Mouse (Mus musculus) layer of hippocampus, adult 2 months (tissue): ENCODE results near the gene Setd6. TPM values are rescaled to one million over a fixed set of nuclear protein-coding genes. Genes with fewer than 3 reads are reported as not detected.

ENCODE experiments used
- DNase-seq, 2 experiments: peaks; one replicate each; pipeline ENCODE4 v3.0.0; 2022; ENCODE audit warnings: low spot score in 2 of 2
- H3K27ac ChIP-seq: fragments of 200-600 bp; 2 replicates; pipeline ENCODE4 v1.8.1; 2022
- H3K4me3 ChIP-seq: fragments of 200-600 bp; 2 replicates; pipeline ENCODE4 v1.8.1; 2022; ENCODE audit warnings: mild to moderate bottlenecking
- CTCF ChIP-seq: fragments of 200-600 bp; conservative IDR thresholded peaks from 2 replicates; pipeline ENCODE4 v1.8.1; 2022; ENCODE audit warnings: antibody characterized with exemption, mild to moderate bottlenecking, moderate library complexity
- long read RNA-seq, 2 experiments: library from polyadenylated mRNA; stranded (forward); transcript quantifications; one replicate each; pipeline ENCODE4 v2.0.0; 2021; ENCODE audit warnings: borderline mapping rate in 2 of 2
- total RNA-seq, 2 experiments: library from RNA; stranded (reverse); gene quantifications; 2 replicates each; pipeline ENCODE4 v1.2.3; 2021

Setd6 gene
- 10 to 100 TPM; 16.4 to 21.9 TPM for total RNA-seq
- long read RNA-seq, experiment 1, transcript Setd6-201 (7 exons, 1,707 nt): major isoform, 6 of 21 reads
- long read RNA-seq, experiment 1, partial matches to known transcripts: 3 of 21 reads
- long read RNA-seq, experiment 1, other reads (novel, unspliced or antisense): 12 of 21 reads
- long read RNA-seq, experiment 2, transcript Setd6-201 (7 exons, 1,707 nt): major isoform, 6 of 12 reads
- long read RNA-seq, experiment 2, partial matches to known transcripts: 1 of 12 reads
- long read RNA-seq, experiment 2, other reads (novel, unspliced or antisense): 5 of 12 reads

- DNase-seq: peak; percentile 82 to 84
- Histone ChIP-seq H3K27ac (peak within 1 kb of the TSS; percentile 86), H3K4me3 (peak within 1 kb of the TSS; percentile 85)
- no peak for TF ChIP-seq CTCF
Measured at GRCm38 (mm10) chr8:95715676-95716531, at the start of gene Setd6. Gene Setd6, plus strand, starts transcription at chr8:95715881.

DNA sequence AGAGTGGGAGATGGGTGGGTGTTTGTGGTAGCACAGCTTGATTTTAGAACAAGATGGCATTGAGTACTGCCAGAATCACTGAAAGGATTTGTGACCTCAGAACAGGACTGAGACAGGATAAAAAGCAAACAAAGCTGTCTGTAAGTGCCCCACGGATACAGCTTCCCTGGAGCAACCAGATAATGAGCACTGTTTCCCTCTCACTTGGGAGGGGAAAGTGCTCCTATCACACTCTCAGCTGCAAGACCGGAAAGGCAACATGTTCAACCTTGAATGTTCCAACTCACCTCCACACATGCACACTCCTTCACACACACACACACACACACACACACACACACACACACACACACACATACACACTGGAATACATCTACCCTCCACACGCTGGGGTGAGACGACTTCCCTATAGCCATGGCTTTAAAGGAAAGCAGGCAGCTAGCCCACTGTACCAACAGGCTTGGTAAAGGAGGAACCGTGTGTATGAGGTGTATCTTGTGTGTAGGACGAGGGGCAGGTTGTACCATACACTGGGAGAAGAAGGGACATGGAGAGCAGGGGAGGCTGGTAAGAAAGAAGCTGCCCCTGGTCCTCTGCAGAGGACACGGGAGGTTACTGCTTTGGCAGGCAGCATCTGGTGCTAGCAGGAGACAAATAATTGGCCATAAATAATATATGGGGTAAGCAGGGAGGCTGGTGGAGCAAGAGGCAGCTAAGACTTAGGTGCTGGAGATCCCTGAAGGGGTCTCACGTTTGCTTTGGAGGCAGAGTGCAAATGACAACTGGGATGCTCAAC, 47.3 kb upstream of the Setd6 start:
- no peak for TF ChIP-seq CTCF

GRCm38 (mm10) chr8:95669967-95670366, 45.7 kb upstream of the Setd6 start:
- no peak for TF ChIP-seq CTCF
- DNase-seq: no peak
- no peak overlapping the region for H3K27ac ChIP-seq

More for the DNA sequence above, 47.3 kb upstream of the Setd6 start:
- Histone ChIP-seq H3K4me3 (no peak overlapping the region), H3K27ac (no peak overlapping the region)
- DNase-seq: no peak

GRCm38 (mm10) chr8:95671861-95672260, 43.8 kb upstream of the Setd6 start:
- peak overlapping the region; percentile 16; the same call in 1 of the 2 replicates for H3K27ac ChIP-seq
- DNase-seq: peak; percentile 49 to 52
- TF ChIP-seq CTCF: no peak

More at GRCm38 (mm10) chr8:95669967-95670366, 45.7 kb upstream of the Setd6 start:
- H3K4me3 ChIP-seq: no peak overlapping the region

GRCm38 (mm10) chr8:95672811-95673210, 42.9 kb upstream of the Setd6 start:
- Histone ChIP-seq H3K27ac (peak overlapping the region; percentile 14; the same call in 1 of the 2 replicates), H3K4me3 (no peak overlapping the region)
- no peak for DNase-seq
- no peak for TF ChIP-seq CTCF

More at GRCm38 (mm10) chr8:95671861-95672260, 43.8 kb upstream of the Setd6 start:
- H3K4me3 ChIP-seq: no peak overlapping the region

GRCm38 (mm10) chr8:95676631-95677030, 39.0 kb upstream of the Setd6 start, which contains the start of gene Ndrg4:
Gene Ndrg4, plus strand, starts transcription at chr8:95676980.
- DNase-seq: no peak
- TF ChIP-seq CTCF: no peak
- peak within 1 kb of the TSS; percentile 81 for H3K4me3 ChIP-seq
- H3K27ac ChIP-seq: peak within 1 kb of the TSS; percentile 95

- Histone ChIP-seq H3K27ac (peak overlapping the region; percentile 95), H3K4me3 (peak overlapping the region; percentile 81)
- no peak for TF ChIP-seq CTCF
- DNase-seq: no peak
Measured at GRCm38 (mm10) chr8:95677591-95678023, 38.1 kb upstream of the Setd6 start.

DNA sequence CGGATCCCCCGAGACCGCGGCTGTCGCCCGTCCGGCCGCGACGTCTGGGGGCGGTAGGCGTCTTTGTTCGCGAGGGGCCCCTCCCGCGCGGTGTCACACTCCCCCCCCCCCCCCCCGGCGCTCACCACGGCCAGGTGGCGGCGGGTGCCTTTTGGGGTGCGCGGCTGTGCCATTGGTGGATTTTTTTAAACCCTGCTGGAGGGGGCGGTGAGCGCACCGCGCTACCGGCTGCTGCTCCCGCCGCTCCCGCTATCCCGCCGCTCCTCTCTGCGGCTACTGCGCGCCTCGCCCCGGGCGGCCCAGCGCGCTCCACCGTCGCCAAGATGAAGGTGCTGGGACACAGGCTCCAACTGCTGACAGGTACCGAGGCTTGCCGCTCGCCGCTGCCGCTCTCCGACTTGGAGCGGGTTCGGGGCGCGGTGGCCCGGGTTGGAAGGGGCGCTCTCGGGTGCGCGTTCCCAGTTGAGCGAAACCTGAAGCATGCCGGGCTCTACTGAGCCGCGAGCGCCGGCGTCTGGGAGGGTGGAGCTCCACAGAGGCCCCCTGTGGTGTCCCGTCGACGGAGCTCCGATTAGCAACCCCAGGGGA, 37.6 kb upstream of the Setd6 start:
- TF ChIP-seq CTCF: no peak; the same call in 1 of the 2 replicates
- DNase-seq: peak; percentile 47 to 65
- Histone ChIP-seq H3K4me3 (peak overlapping the region; percentile 81), H3K27ac (peak overlapping the region; percentile 95)

- TF ChIP-seq CTCF: 0 out of 2 replicates have a peak, but pooled peaks have one; percentile 11
- H3K27ac ChIP-seq: peak overlapping the region; percentile 79
- peak; percentile 61 to 73 for DNase-seq
- no peak overlapping the region; the same call in 1 of the 2 replicates for H3K4me3 ChIP-seq
Measured at GRCm38 (mm10) chr8:95688073-95688672, 27.5 kb upstream of the Setd6 start.

GRCm38 (mm10) chr8:95690929-95691541, 24.6 kb upstream of the Setd6 start:
- peak; percentile 47 for TF ChIP-seq CTCF
- Histone ChIP-seq H3K4me3 (no peak overlapping the region), H3K27ac (peak overlapping the region; percentile 29)
- no peak for DNase-seq

DNA sequence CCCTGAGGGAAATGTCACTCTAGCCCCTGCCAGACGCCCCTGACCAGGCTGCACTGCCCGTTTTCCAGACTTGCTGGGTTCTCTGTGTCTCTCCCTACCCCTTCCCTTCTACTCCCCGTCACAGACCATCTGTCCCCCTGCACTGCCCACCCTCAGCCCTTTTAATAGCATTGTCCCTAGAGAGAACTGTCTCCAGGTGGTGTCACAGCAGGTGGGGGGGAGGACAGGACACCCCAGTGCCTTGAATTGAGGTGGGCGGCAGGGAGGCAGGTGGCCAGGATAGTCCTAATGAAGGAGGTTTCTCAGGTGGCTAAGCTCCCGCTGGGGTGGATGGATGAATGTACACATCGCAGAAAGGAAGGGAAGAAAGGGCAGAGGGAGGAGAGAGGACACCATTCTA, 21.1 kb upstream of the Setd6 start:
- Histone ChIP-seq H3K27ac (peak overlapping the region; percentile 96), H3K4me3 (peak overlapping the region; percentile 9; the same call in 1 of the 2 replicates)
- TF ChIP-seq CTCF: no peak
- peak in 1 of 2 experiments; percentile 69 for DNase-seq
